Mouse (Mus musculus) heart, postnatal 0 days (tissue): ENCODE measurements at regions not wholly inside any gene's neighbourhood (a gene's known extent, or its start where the extent isn't known, plus 50 kb on each side); places are given as distances from the start of the nearest gene placed in this dataset.

ENCODE experiments used
- ATAC-seq: fragments of 200-750 bp; cut with Nextera tagmentation; 2 replicates; pipeline ENCODE4 v1.8.0; 2017; ENCODE audit warnings: low read depth, moderate number of reproducible peaks, moderate library complexity; ENCODE audit not compliant: insufficient read depth
- DNase-seq: peaks from one replicate; pipeline ENCODE4 v3.0.0-alpha.2; 2016; ENCODE audit warnings: low spot score
- H3K27ac ChIP-seq: fragments of 300-500 bp; sonication (generic); 2 replicates; pipeline ENCODE4 v1.5.1; 2014; ENCODE audit warnings: low read depth, mild to moderate bottlenecking
- H3K27me3 ChIP-seq: fragments of 300-500 bp; sonication (generic); 2 replicates; pipeline ENCODE4 v1.6.1; 2014; ENCODE audit warnings: low read length, mixed read lengths; ENCODE audit not compliant: control insufficient read depth, insufficient read depth
- H3K36me3 ChIP-seq: fragments of 300-500 bp; sonication (generic); replicated peaks from 2 replicates; pipeline ENCODE4 v1.6.1; 2014; ENCODE audit warnings: low read length, mixed read lengths; ENCODE audit not compliant: control insufficient read depth, insufficient read depth
- H3K4me1 ChIP-seq: fragments of 300-500 bp; sonication (generic); 2 replicates; pipeline ENCODE4 v1.6.1; 2014; ENCODE audit warnings: antibody characterized with exemption; ENCODE audit not compliant: control insufficient read depth, insufficient read depth
- H3K4me2 ChIP-seq: fragments of 300-500 bp; sonication (generic); 2 replicates; pipeline ENCODE4 v1.6.1; 2014; ENCODE audit warnings: low read depth, mild to moderate bottlenecking, low read length, moderate library complexity
- H3K4me3 ChIP-seq: fragments of 300-500 bp; sonication (generic); 2 replicates; pipeline ENCODE4 v1.5.1; 2014; ENCODE audit warnings: low read depth, low read length
- H3K9ac ChIP-seq: fragments of 300-500 bp; sonication (generic); replicated peaks from 2 replicates; pipeline ENCODE4 v1.6.1; 2014; ENCODE audit warnings: low read depth, low read length, mixed read lengths
- H3K9me3 ChIP-seq: fragments of 300-500 bp; sonication (generic); replicated peaks from 2 replicates; pipeline ENCODE4 v1.6.1; 2016; ENCODE audit warnings: low read length; ENCODE audit not compliant: control insufficient read depth
- CTCF ChIP-seq: IDR thresholded peaks from 2 replicates; pipeline ENCODE4 v1.5.1; 2016; ENCODE audit warnings: antibody characterized with exemption, control low read depth, low read depth
- EP300 ChIP-seq: IDR thresholded peaks from 2 replicates; pipeline ENCODE4 v1.6.1; 2016; ENCODE audit warnings: antibody characterized with exemption, low read depth
- WGBS: fragments of 180-500 bp; shearing (Covaris S2); extraction: QIAGEN DNeasy Blood & Tissue Kit; methylation state at CpG from one replicate; pipeline ENCODE4 v1.1.7; 2014; 5-methylcytosine and 5-hydroxymethylcytosine counted together

DNA sequence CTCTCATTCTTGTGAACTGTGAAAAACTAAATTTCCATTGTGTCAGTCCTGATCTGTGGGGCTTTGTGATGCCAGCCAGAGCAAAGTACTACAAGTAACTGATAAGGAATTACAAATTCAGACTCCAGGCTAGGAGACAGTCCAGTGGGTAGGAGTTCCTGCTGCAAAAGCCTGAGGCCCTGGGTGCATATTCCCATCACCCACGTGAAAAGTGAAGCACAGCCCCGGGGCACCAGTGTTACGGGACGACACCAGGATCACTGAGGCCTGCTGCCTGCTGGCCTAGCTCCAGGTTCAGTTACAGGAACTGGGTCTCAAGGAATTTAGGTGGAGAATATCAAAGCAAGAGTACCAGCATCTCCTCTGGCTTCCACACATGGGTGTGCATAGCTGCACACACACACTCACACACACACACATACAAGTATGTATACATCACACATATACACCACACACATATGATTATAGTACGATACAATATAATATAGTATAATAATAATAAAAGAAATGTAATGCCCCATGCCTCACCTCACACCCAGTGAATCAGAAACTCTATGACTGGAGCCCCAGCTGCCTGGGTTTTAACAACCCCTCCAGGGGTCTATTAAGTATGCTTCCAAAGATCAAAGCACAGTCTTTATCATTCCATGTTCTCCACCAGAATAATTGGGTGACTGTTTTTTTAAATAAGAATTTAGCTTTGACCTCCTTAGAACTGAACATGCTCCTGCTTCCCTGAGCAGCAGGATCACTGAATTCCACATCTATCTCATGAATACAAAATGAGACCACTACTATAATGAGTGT, 126.6 kb upstream of the Gm34302 start:
- H3K9me3 ChIP-seq, result no peaks in the 10 kb centered on the region
- 26% methylated on average over 5 of the region's 5 CpGs for WGBS

GRCm38 (mm10) chr3:63609454-63610112, 125.9 kb upstream of the Gm34302 start:
- ATAC-seq, result no peak

More for the DNA sequence above, 126.6 kb upstream of the Gm34302 start:
- Histone ChIP-seq H3K9ac (no peak overlapping the region), H3K27me3 (no peaks in the 10 kb centered on the region), H3K4me2 (peak overlapping the region; percentile 50), H3K27ac (no peak overlapping the region), H3K4me3 (no peak overlapping the region), H3K36me3 (no peaks in the 10 kb centered on the region), H3K4me1 (no peaks in the 10 kb centered on the region)
- ATAC-seq, result 0 out of 2 replicates have a peak, but pooled peaks have one; percentile 14
- TF ChIP-seq CTCF (no peak), EP300 (no peak)
- no peak for DNase-seq

GRCm38 (mm10) chr3:63582717-63583696, 99.3 kb upstream of the Gm34302 start:
- no peak overlapping the region for H3K9ac ChIP-seq
- H3K27ac ChIP-seq, result no peak overlapping the region
- H3K4me2 ChIP-seq, result no peak overlapping the region
- TF ChIP-seq CTCF (no peak), EP300 (no peak)
- 80% methylated on average over 15 of the region's 15 CpGs for WGBS
- no peaks in the 10 kb centered on the region for H3K27me3 ChIP-seq
- no peaks in the 10 kb centered on the region for H3K4me1 ChIP-seq
- H3K4me3 ChIP-seq, result no peak overlapping the region
- no peaks in the 10 kb centered on the region for H3K36me3 ChIP-seq
- no peaks in the 10 kb centered on the region for H3K9me3 ChIP-seq
- DNase-seq (no peak), ATAC-seq (no peak)

More at GRCm38 (mm10) chr3:63609454-63610112, 125.9 kb upstream of the Gm34302 start:
- 12% methylated on average over 17 of the region's 17 CpGs for WGBS
- DNase-seq, result no peak
- Histone ChIP-seq H3K9me3 (no peaks in the 10 kb centered on the region), H3K27ac (no peak overlapping the region), H3K27me3 (no peaks in the 10 kb centered on the region), H3K36me3 (no peaks in the 10 kb centered on the region), H3K4me3 (peak overlapping the region; percentile 28; the same call in 1 of the 2 replicates), H3K9ac (no peak overlapping the region), H3K4me1 (no peaks in the 10 kb centered on the region), H3K4me2 (peak overlapping the region; percentile 50)
- TF ChIP-seq EP300 (no peak), CTCF (no peak)

DNA sequence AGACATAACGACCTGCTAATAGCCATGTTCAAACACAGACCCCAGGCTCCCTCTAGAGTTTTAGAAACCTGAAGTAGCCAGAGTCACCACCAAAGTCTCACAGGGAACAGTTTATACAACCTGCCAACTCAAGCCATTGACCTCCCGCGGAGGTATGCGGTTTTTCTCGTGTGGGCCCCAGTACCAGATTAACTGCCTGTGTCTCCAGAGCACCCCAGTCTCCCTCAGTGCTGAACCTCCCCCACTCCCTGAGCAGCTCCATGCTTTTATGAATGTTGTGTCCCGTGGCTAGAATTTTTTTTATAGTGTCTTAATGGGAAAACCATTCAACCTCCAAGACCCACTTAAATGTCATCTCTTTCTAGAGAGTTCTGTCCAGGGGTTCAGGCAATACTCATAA, 98.5 kb upstream of the Gm34302 start:
- H3K9me3 ChIP-seq, result no peaks in the 10 kb centered on the region
- no peak overlapping the region for H3K27ac ChIP-seq
- no peak overlapping the region for H3K9ac ChIP-seq
- H3K4me2 ChIP-seq, result no peak overlapping the region
- no peaks in the 10 kb centered on the region for H3K27me3 ChIP-seq
- TF ChIP-seq CTCF, result no peak
- no peak for TF ChIP-seq EP300
- ATAC-seq (no peak), DNase-seq (no peak)
- H3K4me1 ChIP-seq, result no peaks in the 10 kb centered on the region
- WGBS, result 61% methylated on average over 6 of the region's 6 CpGs
- no peaks in the 10 kb centered on the region for H3K36me3 ChIP-seq
- no peak overlapping the region for H3K4me3 ChIP-seq
